ENCODE assay signal across 19 mouse cellular contexts in genomic region chr8:89207891-89208290, GRCm38 (mm10).
DNase-seq lines count a peak whose midpoint lies in the region; ATAC-seq and TF ChIP-seq lines count a peak whose summit lies in the region.
"Had no signal": no experiment of that assay in that cellular context is flagged by ENCODE, and none has a peak within 500 bp of the region (broad histone marks: within the 10 kb centered on the region; RNA-seq: fewer than 3 reads in every experiment).

No protein-coding gene starts in this region.

- peaks cover 5% of the 10 kb centered on the region for H3K4me1 ChIP-seq in liver, adult 2 months (ENCODE audit: control insufficient read depth, insufficient read depth, low read length)
- no peaks in the 10 kb centered on the region for H3K4me1 ChIP-seq in midbrain, embryonic 11.5 days (ENCODE audit: control insufficient read depth, insufficient read depth, low read length)
- no peaks in the 10 kb centered on the region for H3K4me1 ChIP-seq in midbrain, embryonic 10.5 days

- H3K4me2 ChIP-seq in midbrain, embryonic 11.5 days, result no peak overlapping the region

- no peaks in the 10 kb centered on the region for H3K36me3 ChIP-seq in liver, adult 2 months (ENCODE audit: control insufficient read depth, insufficient read depth, low read length)
- no peaks in the 10 kb centered on the region for H3K36me3 ChIP-seq in midbrain, embryonic 11.5 days (ENCODE audit: control insufficient read depth, insufficient read depth, low read length)
- H3K36me3 ChIP-seq in midbrain, embryonic 10.5 days, result no peaks in the 10 kb centered on the region
- H3K36me3 ChIP-seq: G1E had no signal

- H3K4me3 ChIP-seq in liver, adult 2 months (ENCODE audit: insufficient read depth, low read depth, low read length), result no peak overlapping the region
- no peak overlapping the region for H3K4me3 ChIP-seq in midbrain, embryonic 11.5 days (ENCODE audit: low read depth, low read length)
- no peak overlapping the region for H3K4me3 ChIP-seq in midbrain, embryonic 10.5 days

- no peak for TF ChIP-seq POLR2A in liver, adult 2 months (IDR thresholded peaks at IDR 0.05; ENCODE audit: extremely low read depth, insufficient read depth, low read length)

- no peak overlapping the region for H3K9ac ChIP-seq in liver, adult 2 months (ENCODE audit: low read depth, low read length)
- H3K9ac ChIP-seq in midbrain, embryonic 11.5 days (ENCODE audit: low read length), result no peak overlapping the region

- no peaks in the 10 kb centered on the region for H3K9me3 ChIP-seq in midbrain, embryonic 11.5 days (ENCODE audit: control insufficient read depth, low read length)
- no peaks in the 10 kb centered on the region for H3K9me3 ChIP-seq in midbrain, embryonic 10.5 days (replicated peaks)

- peak; percentile 94 for DNase-seq in liver, adult 2 months (ENCODE audit: extremely low read depth, low read depth, low spot score)
- no peak for DNase-seq in liver
- DNase-seq in midbrain, embryonic 11.5 days (ENCODE audit: low spot score, missing footprints), result peak; percentile 21
- DNase-seq in midbrain, embryonic 10.5 days (ENCODE audit: low spot score), result no peak
- DNase-seq: adrenal gland, adult 2 months; adrenal gland, adult 8-10 months; adrenal gland, postnatal 10 days; adrenal gland, postnatal 14 days; adrenal gland, postnatal 25 days; adrenal gland, postnatal 36 days; B cell, adult 2 months; cerebellum, adult 11 months; cerebellum, adult 11-12 months; cerebellum, adult 18-20 months had no signal

- H3K79me2 ChIP-seq in liver, adult 2 months (ENCODE audit: control insufficient read depth, insufficient read depth, low read length), result no peaks in the 10 kb centered on the region

- 0 out of 2 replicates have a peak overlapping the region, but pooled peaks have one; percentile 24 for H3K27ac ChIP-seq in liver, adult 2 months (replicated peaks; ENCODE audit: insufficient read depth, low read depth, low read length)
- H3K27ac ChIP-seq in midbrain, embryonic 11.5 days (ENCODE audit: low read depth, low read length), result no peak overlapping the region
- H3K27ac ChIP-seq in midbrain, embryonic 10.5 days (replicated peaks), result no peak overlapping the region

- 10% methylated on average over 2 of the region's 2 CpGs for WGBS in liver, adult 2 months
- WGBS in midbrain, embryonic 11.5 days, result 79% methylated on average over 2 of the region's 2 CpGs
- WGBS in midbrain, embryonic 10.5 days, result 83% methylated on average over 2 of the region's 2 CpGs

- no peak for ATAC-seq in midbrain, embryonic 11.5 days (ENCODE audit: low FRiP score)
- ATAC-seq: activated CD4-positive, CD25-positive, alpha-beta regulatory T cell, adult 4 months; CD4-positive, CD25-positive, alpha-beta regulatory T cell, adult 4 months; Patski had no signal

- no peaks in the 10 kb centered on the region for H3K27me3 ChIP-seq in liver, adult 2 months (ENCODE audit: control insufficient read depth, insufficient read depth, low read length)
- H3K27me3 ChIP-seq in midbrain, embryonic 11.5 days (ENCODE audit: control insufficient read depth, insufficient read depth, low read length), result no peaks in the 10 kb centered on the region
- H3K27me3 ChIP-seq in midbrain, embryonic 10.5 days (ENCODE audit: low read depth, poor library complexity, severe bottlenecking), result no peaks in the 10 kb centered on the region
- H3K27me3 ChIP-seq: CH12.LX, Patski had no signal

- TF ChIP-seq CTCF in liver, adult 2 months (IDR thresholded peaks at IDR 0.05; ENCODE audit: low read depth, low read length), result no peak

Comparison
In these comparisons a context has a peak if more than half of its experiments do, and no peak if none do; other contexts are left out.
1. DNase-seq: peak in liver, adult 2 months (single experiment) and midbrain, embryonic 11.5 days (single experiment); none in liver (single experiment) and midbrain, embryonic 10.5 days (single experiment).